Comparison of ENCODE assay signal across 8 mouse cellular contexts in the genomic region with DNA sequence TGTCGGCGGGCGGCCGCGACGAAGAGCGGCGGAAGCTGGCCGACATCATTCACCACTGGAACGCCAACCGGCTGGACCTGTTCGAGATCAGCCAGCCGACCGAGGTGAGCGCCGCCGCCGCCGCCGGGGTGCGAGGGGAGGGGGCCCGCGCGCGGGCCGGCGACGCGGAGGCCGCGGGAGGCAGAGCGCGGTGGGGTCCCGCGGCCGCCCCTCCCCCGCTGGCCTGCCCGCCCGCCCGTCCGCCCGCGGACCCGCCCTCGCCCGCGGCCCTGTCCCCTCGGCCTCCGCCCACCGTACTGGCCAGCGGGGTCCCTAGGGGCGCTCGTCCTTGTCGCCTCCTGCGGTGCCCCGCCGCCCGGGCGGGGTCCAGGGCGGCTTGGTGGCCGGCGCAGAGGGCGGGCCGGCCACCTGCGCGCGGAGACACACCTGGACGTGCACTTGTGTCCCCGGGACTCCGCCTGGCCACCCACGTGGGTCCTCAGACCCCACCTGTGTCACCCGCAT. TPM values are rescaled to one million over a fixed set of nuclear protein-coding genes. Genes with fewer than 3 reads are reported as not detected.
A peak's percentile ranks its signal among the peaks of the same experiment; 100 is the strongest.
DNase-seq lines count a peak whose midpoint lies in the region; ATAC-seq and TF ChIP-seq lines count a peak whose summit lies in the region.

No protein-coding gene starts in this region.

- H3K27ac ChIP-seq in forebrain, embryonic 12.5 days = peak overlapping the region; percentile 95
- H3K27ac ChIP-seq in intestine, postnatal 0 days (ENCODE audit: low read depth, low read length) = peak overlapping the region; percentile 94
- peak overlapping the region; percentile 100 for H3K27ac ChIP-seq in midbrain, embryonic 15.5 days

- peak; percentile 12; the same call in 1 of the 2 replicates for ATAC-seq in frontal cortex, adult (ENCODE audit: low TSS enrichment)
- peak; percentile 34 for ATAC-seq in forebrain, embryonic 12.5 days (ENCODE audit: low FRiP score)
- ATAC-seq in intestine, postnatal 0 days = peak; percentile 30
- peak; percentile 68 for ATAC-seq in midbrain, embryonic 15.5 days (replicated peaks)

- peak overlapping the region; percentile 96 for H3K4me2 ChIP-seq in forebrain, embryonic 12.5 days
- H3K4me2 ChIP-seq in intestine, postnatal 0 days (replicated peaks; ENCODE audit: low read depth) = peak overlapping the region; percentile 97
- H3K4me2 ChIP-seq in midbrain, embryonic 15.5 days = peak overlapping the region; percentile 78

- no peaks in the 10 kb centered on the region for H3K36me3 ChIP-seq in forebrain, embryonic 12.5 days (replicated peaks)
- H3K36me3 ChIP-seq in intestine, postnatal 0 days (ENCODE audit: control insufficient read depth, insufficient read depth) = no peaks in the 10 kb centered on the region
- H3K36me3 ChIP-seq in midbrain, embryonic 15.5 days (replicated peaks) = no peaks in the 10 kb centered on the region

- under 1% methylated on average over 50 of the region's 72 CpGs for WGBS in forebrain, embryonic 12.5 days
- WGBS in intestine, postnatal 0 days = 1% methylated on average over 12 of the region's 72 CpGs
- under 1% methylated on average over 45 of the region's 72 CpGs for WGBS in midbrain, embryonic 15.5 days

- no peaks in the 10 kb centered on the region for H3K9me3 ChIP-seq in forebrain, embryonic 12.5 days
- no peaks in the 10 kb centered on the region for H3K9me3 ChIP-seq in intestine, postnatal 0 days (ENCODE audit: control insufficient read depth)
- H3K9me3 ChIP-seq in midbrain, embryonic 15.5 days = no peaks in the 10 kb centered on the region

- no peaks in the 10 kb centered on the region for H3K27me3 ChIP-seq in forebrain, embryonic 12.5 days
- no peaks in the 10 kb centered on the region for H3K27me3 ChIP-seq in intestine, postnatal 0 days (replicated peaks; ENCODE audit: control insufficient read depth, insufficient read depth, low read length)
- H3K27me3 ChIP-seq in midbrain, embryonic 15.5 days (replicated peaks) = no peaks in the 10 kb centered on the region

- peaks cover 40% of the 10 kb centered on the region for H3K4me1 ChIP-seq in forebrain, embryonic 12.5 days
- H3K4me1 ChIP-seq in intestine, postnatal 0 days (replicated peaks; ENCODE audit: control insufficient read depth, insufficient read depth, low read length) = no peaks in the 10 kb centered on the region
- H3K4me1 ChIP-seq in midbrain, embryonic 15.5 days = peaks cover 41% of the 10 kb centered on the region

- no peak for DNase-seq in frontal cortex, postnatal 36 days (ENCODE audit: low spot score in 2 of 2)
- peak; percentile 22 for DNase-seq in CD4-positive helper T cell, adult 2 months (ENCODE audit: low read depth, low spot score)
- no peak for DNase-seq in ovary, postnatal 10 days (ENCODE audit: low spot score)
- DNase-seq in spleen, adult 12 weeks (ENCODE audit: low spot score) = no peak

- TF ChIP-seq CTCF in intestine, postnatal 0 days (IDR thresholded peaks at IDR 0.05; ENCODE audit: low read depth) = no peak

- peak overlapping the region; percentile 97 for H3K4me3 ChIP-seq in forebrain, embryonic 12.5 days (replicated peaks)
- peak overlapping the region; percentile 90 for H3K4me3 ChIP-seq in intestine, postnatal 0 days (ENCODE audit: low read depth, low read length)
- H3K4me3 ChIP-seq in midbrain, embryonic 15.5 days = peak overlapping the region; percentile 96

- peak overlapping the region; percentile 95 for H3K9ac ChIP-seq in forebrain, embryonic 12.5 days
- H3K9ac ChIP-seq in intestine, postnatal 0 days (ENCODE audit: low read depth, low read length) = peak overlapping the region; percentile 90
- peak overlapping the region; percentile 96 for H3K9ac ChIP-seq in midbrain, embryonic 15.5 days

RNA-seq across cellular contexts. Expression of a gene that starts 0.4 kb away (rescaled TPM):
- polyA plus RNA-seq in forebrain, embryonic 12.5 days (2016; fragmentation: Nextera tagmentation; extraction: Ambion mirVana) = 163 and 182 TPM in 2 replicates
- 67.1 and 80.7 TPM in 2 replicates for polyA plus RNA-seq in intestine, postnatal 0 days (2015; fragmentation: Nextera tagmentation; extraction: Ambion mirVana)
- 146 and 164 TPM in 2 replicates for polyA plus RNA-seq in midbrain, embryonic 15.5 days (2015; fragmentation: Nextera tagmentation; extraction: Ambion mirVana)

RNA-seq across cellular contexts. Expression of a gene that starts 0.9 kb away (rescaled TPM):
- 14.9 and 15.2 TPM in 2 replicates for polyA plus RNA-seq in forebrain, embryonic 12.5 days (2016; fragmentation: Nextera tagmentation; extraction: Ambion mirVana)
- polyA plus RNA-seq in intestine, postnatal 0 days (2015; fragmentation: Nextera tagmentation; extraction: Ambion mirVana) = 1.1 and 1.4 TPM in 2 replicates
- polyA plus RNA-seq in midbrain, embryonic 15.5 days (2015; fragmentation: Nextera tagmentation; extraction: Ambion mirVana) = 18.4 and 22.8 TPM in 2 replicates

Comparison
In these comparisons a context has a peak if more than half of its experiments do, and no peak if none do; other contexts are left out.
1. ATAC-seq: peak in every context shown above with its lines; median percentile 68 in midbrain, embryonic 15.5 days; 34 in forebrain, embryonic 12.5 days; 30 in intestine, postnatal 0 days; 12 in frontal cortex, adult.